Mouse (Mus musculus) neural tube, embryonic 14.5 days (tissue): ENCODE measurements around the gene Oprm1. TPM values are rescaled to one million over a fixed set of nuclear protein-coding genes. Genes with fewer than 3 reads are reported as not detected.

Experiments used
- ATAC-seq: fragments of 200-750 bp; cut with Nextera tagmentation; 2 replicates; pipeline ENCODE4 v1.8.0; 2017; ENCODE audit warnings: low read depth, mild to moderate bottlenecking, moderate TSS enrichment, moderate library complexity
- H3K27ac ChIP-seq: fragments of 300-500 bp; sonication (generic); 2 replicates; pipeline ENCODE4 v1.5.1; 2014; ENCODE audit warnings: low read depth, mild to moderate bottlenecking, control low read depth, low read length, moderate library complexity, mixed read lengths
- H3K27me3 ChIP-seq: fragments of 300-500 bp; sonication (generic); 2 replicates; pipeline ENCODE4 v1.6.1; 2014; ENCODE audit warnings: low read length; ENCODE audit not compliant: control insufficient read depth, insufficient read depth
- H3K36me3 ChIP-seq: fragments of 300-500 bp; sonication (generic); 2 replicates; pipeline ENCODE4 v1.6.1; 2014; ENCODE audit warnings: low read length, mixed read lengths; ENCODE audit not compliant: control insufficient read depth, insufficient read depth
- H3K4me1 ChIP-seq: fragments of 300-500 bp; sonication (generic); 2 replicates; pipeline ENCODE4 v1.6.1; 2014; ENCODE audit warnings: low read length; ENCODE audit not compliant: control insufficient read depth, insufficient read depth
- H3K4me2 ChIP-seq: fragments of 300-500 bp; sonication (generic); 2 replicates; pipeline ENCODE4 v1.6.1; 2014; ENCODE audit warnings: mild to moderate bottlenecking, low read depth, low read length, control low read depth
- H3K4me3 ChIP-seq: fragments of 300-500 bp; sonication (generic); 2 replicates; pipeline ENCODE4 v1.5.1; 2014; ENCODE audit warnings: low read depth, low read length, control low read depth, mixed read lengths
- H3K9ac ChIP-seq: fragments of 300-500 bp; sonication (generic); replicated peaks from 2 replicates; pipeline ENCODE4 v1.6.1; 2014; ENCODE audit warnings: low read depth, mild to moderate bottlenecking, control low read depth, low read length, mixed read lengths
- H3K9me3 ChIP-seq: fragments of 300-500 bp; sonication (generic); 2 replicates; pipeline ENCODE4 v1.6.1; 2016; ENCODE audit warnings: low read length; ENCODE audit not compliant: control insufficient read depth
- WGBS: fragments of 180-500 bp; shearing (Covaris S2); extraction: QIAGEN DNeasy Blood & Tissue Kit; methylation state at CpG from one replicate; pipeline ENCODE4 v1.1.7; 2014; 5-methylcytosine and 5-hydroxymethylcytosine counted together
- polyA plus RNA-seq: library from polyadenylated mRNA; unstranded; fragments of >200 nt; fragmentation: Nextera tagmentation; extraction: Ambion mirVana; gene quantifications from 2 replicates; pipeline ENCODE4 v1.2.1, GENCODE M21; 2014

The Oprm1 gene
- polyA plus RNA-seq, 1 experiment from 2014 or later: 5.1 TPM

DNA sequence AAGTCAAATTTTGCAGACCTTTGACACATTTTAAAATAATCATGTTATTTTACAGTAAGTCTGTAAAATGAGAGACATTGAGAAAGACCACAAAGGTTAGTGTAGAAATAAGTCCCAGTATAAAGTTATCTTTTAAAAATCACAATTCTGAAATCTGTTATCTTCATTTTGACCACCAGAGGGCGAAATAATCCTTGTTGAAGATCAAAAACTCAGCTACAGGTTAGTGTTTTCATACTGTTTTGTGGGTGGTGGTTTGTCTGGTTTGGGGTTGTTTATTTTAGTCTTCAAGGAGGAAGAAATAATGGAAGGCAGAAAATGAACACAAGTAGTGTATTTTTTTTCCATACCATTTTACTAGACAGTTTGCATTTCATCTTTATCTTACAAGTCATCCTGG lies 127.2 kb downstream of the Oprm1 start:
- Histone ChIP-seq H3K4me2 (no peak overlapping the region), H3K27ac (no peak overlapping the region), H3K4me1 (no peaks in the 10 kb centered on the region), H3K9ac (no peak overlapping the region), H3K27me3 (no peaks in the 10 kb centered on the region), H3K36me3 (no peaks in the 10 kb centered on the region), H3K4me3 (no peak overlapping the region), H3K9me3 (no peaks in the 10 kb centered on the region)
- ATAC-seq: peak; percentile 61
- 0% methylated on average over 1 of the region's 1 CpGs for WGBS

DNA sequence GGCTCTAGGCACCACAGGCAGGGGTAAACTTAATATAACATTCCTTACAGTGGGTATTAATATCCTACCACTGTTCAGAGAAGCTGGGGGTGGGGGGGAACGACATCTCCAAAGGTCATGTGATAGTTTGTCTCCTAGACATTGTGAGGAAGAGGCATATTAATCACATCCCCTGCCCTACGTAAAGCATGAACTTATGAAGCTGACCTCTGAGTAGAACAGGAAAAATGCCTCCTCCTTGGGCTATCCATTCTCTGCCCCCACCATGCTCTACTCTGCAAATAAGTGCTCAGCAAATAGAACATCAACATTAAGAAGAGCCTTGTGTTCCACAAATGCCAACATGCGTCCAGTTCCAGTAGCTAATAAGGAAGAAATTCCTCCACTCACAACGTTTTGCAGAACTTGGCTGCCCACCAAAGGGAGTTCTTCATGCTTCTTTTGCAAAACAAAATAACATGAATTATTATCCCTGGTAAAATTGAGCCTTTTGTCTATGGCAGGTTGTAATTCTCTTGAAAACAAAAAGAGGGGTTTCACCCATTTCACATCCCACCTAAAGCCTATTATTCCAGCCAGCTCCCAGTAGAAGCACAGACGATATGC lies 131.4 kb downstream of the Oprm1 start:
- no peak overlapping the region for H3K27ac ChIP-seq
- H3K9me3 ChIP-seq: no peaks in the 10 kb centered on the region
- WGBS: 47% methylated on average over 5 of the region's 5 CpGs
- H3K9ac ChIP-seq: no peak overlapping the region
- H3K27me3 ChIP-seq: no peaks in the 10 kb centered on the region
- ATAC-seq: no peak
- H3K36me3 ChIP-seq: no peaks in the 10 kb centered on the region
- H3K4me2 ChIP-seq: no peak overlapping the region
- H3K4me3 ChIP-seq: no peak overlapping the region
- no peaks in the 10 kb centered on the region for H3K4me1 ChIP-seq

DNA sequence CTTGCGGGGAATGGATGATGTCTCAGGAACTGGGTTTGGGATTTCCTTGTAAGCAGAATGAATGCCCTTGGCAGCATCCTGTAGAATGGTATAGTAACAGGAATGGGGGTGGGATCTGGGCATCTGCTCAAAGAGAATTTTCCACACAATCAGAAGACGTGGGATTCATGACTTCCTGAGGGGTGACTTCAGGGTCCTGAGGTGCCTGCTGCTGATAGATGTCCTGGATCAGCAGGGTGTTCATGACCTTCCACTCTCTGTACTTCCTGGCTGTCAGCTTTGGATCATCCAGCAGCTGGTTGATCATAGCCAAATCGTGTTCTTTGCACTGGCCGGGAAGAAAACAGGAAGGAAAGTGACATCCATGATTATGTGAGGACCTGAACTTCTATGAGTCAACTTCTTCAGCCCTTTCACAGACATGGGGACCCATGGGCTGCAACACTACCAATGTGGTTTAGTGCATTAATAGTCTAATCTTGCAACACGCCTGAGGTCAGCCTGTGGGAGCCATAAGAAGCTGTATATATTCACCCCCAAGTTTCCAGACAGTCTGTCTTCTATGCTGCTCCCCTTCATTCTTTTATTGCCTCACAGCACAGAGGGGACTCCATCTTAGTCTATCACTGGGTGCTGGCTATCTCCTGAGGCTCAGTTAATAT lies 132.2 kb downstream of the Oprm1 start:
- Histone ChIP-seq H3K27me3 (no peaks in the 10 kb centered on the region), H3K4me2 (no peak overlapping the region), H3K27ac (no peak overlapping the region), H3K9ac (no peak overlapping the region), H3K9me3 (no peaks in the 10 kb centered on the region), H3K4me1 (no peaks in the 10 kb centered on the region), H3K36me3 (no peaks in the 10 kb centered on the region), H3K4me3 (no peak overlapping the region)
- ATAC-seq: no peak
- WGBS: 73% methylated on average over 5 of the region's 5 CpGs

DNA sequence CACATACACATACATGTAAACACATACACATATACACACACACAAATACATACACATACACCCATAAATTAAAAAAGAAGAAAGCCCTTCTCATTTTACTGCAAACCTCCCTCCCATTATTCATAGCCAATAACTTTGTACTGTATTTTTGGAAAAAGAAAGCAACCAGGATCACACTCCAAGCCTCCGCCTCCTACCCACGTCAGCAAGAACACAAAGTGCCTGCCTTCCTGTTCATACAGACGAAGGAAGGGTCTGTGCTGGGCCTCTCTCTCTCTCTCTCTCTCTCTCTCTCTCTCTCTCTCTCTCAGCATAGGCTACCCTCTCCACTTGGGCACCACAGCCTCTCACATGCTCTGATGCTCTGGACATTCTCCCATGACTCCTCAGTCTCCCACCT lies 137.5 kb downstream of the Oprm1 start:
- no peak for ATAC-seq
- Histone ChIP-seq H3K9ac (no peak overlapping the region), H3K4me2 (no peak overlapping the region), H3K4me3 (no peak overlapping the region), H3K27ac (no peak overlapping the region), H3K36me3 (no peaks in the 10 kb centered on the region), H3K9me3 (no peaks in the 10 kb centered on the region), H3K27me3 (no peaks in the 10 kb centered on the region), H3K4me1 (no peaks in the 10 kb centered on the region)
- 79% methylated on average over 3 of the region's 3 CpGs for WGBS

DNA sequence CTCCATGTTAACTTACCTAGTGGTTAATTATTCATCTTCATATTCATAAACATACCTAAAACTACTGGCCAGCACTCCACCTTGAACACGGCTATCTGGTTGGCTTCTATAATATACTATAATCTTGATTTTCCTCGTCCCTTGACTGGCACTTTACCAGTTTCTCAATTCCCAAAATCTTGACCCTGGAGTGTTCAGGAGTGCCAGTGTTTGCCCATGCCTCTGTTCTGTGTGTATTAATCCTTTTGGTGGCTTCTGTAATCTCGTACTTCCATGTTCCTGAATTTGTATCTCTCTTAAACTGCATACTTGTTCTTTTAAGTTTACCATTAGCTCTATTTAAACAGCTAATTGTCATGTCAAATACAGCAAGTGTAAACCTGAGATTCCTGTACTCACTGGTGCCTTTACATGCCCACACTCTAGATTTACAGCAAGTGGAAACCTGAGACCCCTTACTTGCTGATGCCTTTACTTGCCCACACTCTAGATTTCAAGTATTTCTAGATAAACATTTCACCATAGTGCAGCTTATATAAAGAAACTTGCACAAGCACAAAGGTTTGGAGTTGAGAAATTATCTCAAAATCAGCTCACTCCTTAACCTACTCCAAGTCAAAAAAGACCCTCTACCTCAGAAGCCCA lies 138.5 kb downstream of the Oprm1 start:
- no peak for ATAC-seq
- H3K27me3 ChIP-seq: no peaks in the 10 kb centered on the region
- H3K4me2 ChIP-seq: no peak overlapping the region
- H3K4me1 ChIP-seq: no peaks in the 10 kb centered on the region
- H3K4me3 ChIP-seq: no peak overlapping the region
- no peaks in the 10 kb centered on the region for H3K36me3 ChIP-seq
- no peak overlapping the region for H3K9ac ChIP-seq
- no peaks in the 10 kb centered on the region for H3K9me3 ChIP-seq
- 86% methylated on average over 3 of the region's 3 CpGs for WGBS
- no peak overlapping the region for H3K27ac ChIP-seq

DNA sequence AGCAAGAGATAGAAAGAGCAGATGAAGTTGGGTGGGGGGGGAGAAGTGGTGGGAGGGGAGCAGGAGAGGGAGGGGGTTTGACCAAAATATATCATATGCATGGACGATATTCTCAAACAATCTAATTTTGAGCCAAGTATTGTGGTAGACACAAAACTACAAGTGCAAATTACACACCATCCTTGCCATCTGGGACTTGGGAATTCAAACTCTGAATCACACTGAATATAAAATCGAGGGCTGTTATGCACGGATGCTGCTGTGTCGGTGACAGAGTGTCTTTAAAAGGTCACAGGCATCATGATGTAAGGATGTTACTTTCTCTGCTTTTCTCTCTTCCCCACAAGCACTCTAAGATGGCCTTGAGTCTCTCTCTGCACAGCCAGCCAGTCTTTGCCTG lies 141.8 kb downstream of the Oprm1 start:
- Histone ChIP-seq H3K27me3 (no peaks in the 10 kb centered on the region), H3K27ac (no peak overlapping the region), H3K9me3 (no peaks in the 10 kb centered on the region), H3K4me2 (no peak overlapping the region), H3K36me3 (no peaks in the 10 kb centered on the region), H3K4me1 (no peaks in the 10 kb centered on the region), H3K4me3 (no peak overlapping the region), H3K9ac (no peak overlapping the region)
- ATAC-seq: no peak
- 88% methylated on average over 4 of the region's 4 CpGs for WGBS

DNA sequence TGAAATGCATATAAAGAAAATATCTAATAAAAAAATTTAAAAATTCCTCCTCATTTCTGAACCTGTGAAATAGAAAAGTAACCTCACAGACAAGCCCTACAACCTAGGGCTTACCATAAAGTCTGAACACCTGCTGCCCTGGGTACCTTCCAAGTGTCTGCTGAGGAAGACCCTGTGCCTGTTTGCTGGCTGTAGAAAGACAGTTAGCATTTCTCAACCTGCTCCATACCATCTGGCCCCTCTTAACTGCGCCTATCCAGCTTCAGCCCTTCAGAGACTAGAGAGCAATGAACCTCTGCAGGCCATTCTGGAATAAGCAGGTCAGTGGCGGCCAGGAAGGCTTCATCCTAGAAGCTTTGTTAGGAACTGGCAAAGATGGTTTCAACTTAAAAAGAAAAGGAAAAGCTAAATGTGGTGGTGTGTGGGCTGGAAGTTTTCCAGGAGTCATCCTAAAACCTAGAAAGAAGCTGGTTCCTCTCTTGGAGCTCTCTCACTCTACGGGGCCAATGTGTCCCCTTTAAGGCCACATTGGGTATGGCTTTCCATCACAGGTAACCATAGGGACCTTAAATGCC lies 143.6 kb downstream of the Oprm1 start:
- Histone ChIP-seq H3K36me3 (no peaks in the 10 kb centered on the region), H3K9me3 (no peaks in the 10 kb centered on the region), H3K27ac (no peak overlapping the region), H3K4me1 (no peaks in the 10 kb centered on the region), H3K27me3 (no peaks in the 10 kb centered on the region), H3K4me2 (no peak overlapping the region), H3K9ac (no peak overlapping the region), H3K4me3 (no peak overlapping the region)
- no peak for ATAC-seq
- 95% methylated on average over 3 of the region's 3 CpGs for WGBS

DNA sequence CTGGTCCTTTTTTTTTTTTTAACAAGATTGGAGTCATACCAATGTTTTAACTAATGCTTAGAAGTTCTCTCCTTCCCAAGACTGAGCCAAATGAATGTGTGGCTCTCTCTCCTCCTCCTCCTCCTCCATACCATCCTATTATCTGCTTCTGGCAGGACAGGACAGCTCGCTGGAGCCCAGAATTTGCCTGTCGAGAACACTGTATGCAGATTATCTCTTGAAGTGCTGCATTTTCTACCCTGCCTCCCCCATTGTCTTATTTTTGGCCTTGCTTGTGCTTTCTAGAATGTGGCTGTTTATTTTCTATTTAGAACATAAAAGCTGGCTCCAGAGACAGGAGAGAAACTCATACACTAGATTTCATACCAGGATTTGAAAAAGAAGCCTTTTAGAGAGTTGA lies 151.5 kb downstream of the Oprm1 start:
- H3K36me3 ChIP-seq: no peaks in the 10 kb centered on the region
- H3K9me3 ChIP-seq: no peaks in the 10 kb centered on the region
- no peaks in the 10 kb centered on the region for H3K4me1 ChIP-seq
- no peaks in the 10 kb centered on the region for H3K27me3 ChIP-seq
- H3K4me3 ChIP-seq: no peak overlapping the region
- H3K4me2 ChIP-seq: no peak overlapping the region
- WGBS: 58% methylated on average over 2 of the region's 2 CpGs
- H3K27ac ChIP-seq: no peak overlapping the region
- ATAC-seq: no peak
- H3K9ac ChIP-seq: no peak overlapping the region

DNA sequence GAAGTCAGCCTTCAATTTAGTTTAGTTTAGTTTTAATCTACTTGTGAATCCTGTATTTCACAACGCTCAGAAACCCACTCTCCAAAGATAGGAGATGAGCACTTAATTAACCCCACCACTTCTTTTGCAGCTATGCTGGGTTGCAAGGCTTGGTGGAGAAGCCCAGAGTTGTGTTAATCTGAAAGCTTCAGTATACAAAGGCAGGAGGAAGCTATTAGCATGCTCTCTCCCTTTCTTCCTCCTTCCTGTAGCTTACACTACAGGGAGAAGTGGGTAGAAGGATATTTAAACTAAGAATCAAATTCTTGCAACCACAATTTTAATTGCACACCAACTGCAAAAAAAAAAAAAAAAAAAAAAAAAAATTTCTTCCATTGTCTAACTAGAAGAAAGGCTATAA lies 157.7 kb downstream of the Oprm1 start:
- H3K4me2 ChIP-seq: no peak overlapping the region
- 50% methylated on average over 1 of the region's 1 CpGs for WGBS
- no peak for ATAC-seq

More for the DNA sequence above, 157.7 kb downstream of the Oprm1 start:
- Histone ChIP-seq H3K9me3 (no peaks in the 10 kb centered on the region), H3K27me3 (no peaks in the 10 kb centered on the region), H3K4me1 (0 out of 2 replicates have a peak, but pooled peaks cover 5% of the 10 kb centered on the region), H3K27ac (0 out of 2 replicates have a peak overlapping the region, but pooled peaks have one; percentile 44), H3K9ac (no peak overlapping the region), H3K4me3 (no peak overlapping the region), H3K36me3 (no peaks in the 10 kb centered on the region)
